Mouse (Mus musculus) adrenal gland, adult 18-20 months (tissue): ENCODE results near the gene Ofcc1. TPM values are rescaled to one million over a fixed set of nuclear protein-coding genes. Genes with fewer than 3 reads are reported as not detected.

Source experiments
- DNase-seq, 2 experiments: peaks; one replicate each; pipeline ENCODE4 v3.0.0; 2021 to 2022; ENCODE audit warnings: low spot score in 2 of 2
- total RNA-seq, 2 experiments: library from RNA; stranded (reverse); gene quantifications; 1 replicate in 1 of 2; 2 replicates in 1 of 2; pipeline ENCODE4 v1.2.3; 2021

Ofcc1 gene
- total RNA-seq, 2 experiments from 2014 or later, result not detected

GRCm38 (mm10) chr13:40258757-40259156 is 102.5 kb downstream of the Ofcc1 start:
- no peak for DNase-seq

GRCm38 (mm10) chr13:40243821-40244220 is 117.4 kb downstream of the Ofcc1 start:
- DNase-seq, result no peak

- no peak for DNase-seq
Observed at GRCm38 (mm10) chr13:40236356-40236755, 124.9 kb downstream of the Ofcc1 start.

DNA sequence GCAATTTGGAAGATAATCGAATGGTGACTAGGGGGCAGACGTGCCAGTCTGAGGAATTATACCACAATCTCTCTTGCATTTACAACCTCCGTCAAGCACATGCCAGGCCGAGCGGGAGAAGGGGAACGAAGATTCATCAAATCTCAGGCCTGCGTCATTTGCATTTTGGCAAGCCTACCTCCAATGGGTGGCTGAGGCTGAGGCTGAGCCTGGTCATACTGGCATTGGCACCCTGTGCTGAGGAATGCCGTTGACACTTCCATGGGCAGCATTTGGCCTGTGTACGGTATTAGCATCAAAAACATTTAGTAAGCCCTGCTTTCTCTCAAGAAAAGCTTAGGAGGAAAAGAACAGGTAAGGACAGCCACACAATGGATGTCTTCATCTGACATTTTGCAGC is 152.9 kb downstream of the Ofcc1 start:
- no peak for DNase-seq

- DNase-seq, result no peak
Observed at GRCm38 (mm10) chr13:40181786-40182185, 179.5 kb downstream of the Ofcc1 start.

- DNase-seq, result no peak
Observed at GRCm38 (mm10) chr13:40171775-40172174, 189.5 kb downstream of the Ofcc1 start.

DNA sequence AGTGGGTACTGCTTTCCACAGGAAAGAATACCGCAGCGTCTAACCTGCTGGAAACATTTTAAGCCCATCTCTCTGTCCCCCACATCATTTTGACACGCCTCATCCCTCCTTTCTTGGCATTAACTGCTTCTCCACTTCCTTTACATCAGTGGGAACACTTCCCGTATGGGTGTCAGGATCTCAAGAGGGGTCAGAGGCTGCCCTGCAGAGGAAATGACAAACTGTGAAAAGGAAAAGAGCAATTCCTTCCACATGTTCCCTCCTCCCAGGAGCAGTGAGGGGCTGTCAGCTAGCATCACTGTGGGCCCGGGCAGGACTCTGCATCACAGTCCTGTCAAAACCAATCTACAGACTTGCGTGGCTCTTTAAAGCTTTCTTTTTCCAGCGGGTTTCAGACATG is 193.4 kb downstream of the Ofcc1 start:
- no peak for DNase-seq

DNA sequence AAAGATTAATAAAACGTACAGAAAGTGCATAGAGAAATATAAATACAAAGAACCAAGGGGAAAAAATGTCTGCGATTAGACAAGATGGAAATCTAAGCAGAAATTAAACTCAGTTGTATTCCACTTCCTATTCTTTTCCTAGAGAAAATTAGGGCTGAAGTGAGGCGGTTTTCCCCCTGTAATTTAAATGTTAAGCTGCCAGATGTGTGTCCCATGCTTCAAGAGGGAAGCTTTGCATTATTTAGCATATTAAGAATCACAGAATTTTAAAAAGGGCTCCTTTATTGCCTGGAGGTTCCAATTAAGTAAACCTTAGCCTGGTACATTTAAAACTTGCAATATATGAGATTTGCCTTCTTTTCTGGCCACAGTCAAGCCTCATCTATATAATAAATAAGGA is 205.8 kb downstream of the Ofcc1 start:
- DNase-seq, result no peak

- DNase-seq, result no peak
Observed at GRCm38 (mm10) chr13:40139906-40140305, 221.3 kb downstream of the Ofcc1 start.

DNA sequence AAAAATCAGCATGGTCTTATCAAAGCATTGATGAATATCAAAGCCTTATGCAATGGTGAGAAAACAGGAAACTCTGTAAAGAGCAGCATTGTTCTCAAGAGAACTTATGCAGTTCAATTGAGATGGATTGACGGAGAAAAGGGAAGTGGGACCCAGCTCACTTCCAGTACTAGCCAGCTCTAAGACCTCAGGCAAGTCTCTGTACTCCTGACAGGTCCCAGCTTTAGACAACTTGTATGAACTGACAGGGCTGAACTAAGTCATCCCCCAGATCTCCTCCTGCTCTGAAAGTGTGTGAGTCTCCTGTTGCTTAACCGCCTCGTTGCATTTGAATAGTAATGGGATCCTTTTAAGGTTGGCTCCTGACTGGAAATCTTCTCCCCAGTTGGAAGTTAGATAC is 225.2 kb downstream of the Ofcc1 start:
- no peak for DNase-seq

DNA sequence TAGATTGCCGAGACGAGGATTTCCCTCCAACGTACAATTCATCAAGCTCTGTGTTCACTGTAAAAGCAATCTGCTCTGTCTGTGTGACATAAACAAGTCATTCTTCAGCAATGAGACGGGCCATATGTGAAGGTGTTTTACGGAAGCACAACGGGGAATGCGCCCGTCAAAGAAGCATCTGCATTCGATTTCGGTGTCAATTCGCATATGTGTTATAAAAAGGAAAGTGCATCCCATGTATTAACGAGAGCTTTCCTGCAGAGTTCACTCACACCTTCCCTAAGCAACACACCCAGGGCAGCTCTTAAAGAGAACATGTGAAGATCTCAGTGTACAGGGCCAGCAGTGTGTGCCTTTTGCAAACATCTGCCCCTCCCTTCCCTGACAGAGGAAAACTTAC is 225.6 kb downstream of the Ofcc1 start:
- DNase-seq, result no peak

DNA sequence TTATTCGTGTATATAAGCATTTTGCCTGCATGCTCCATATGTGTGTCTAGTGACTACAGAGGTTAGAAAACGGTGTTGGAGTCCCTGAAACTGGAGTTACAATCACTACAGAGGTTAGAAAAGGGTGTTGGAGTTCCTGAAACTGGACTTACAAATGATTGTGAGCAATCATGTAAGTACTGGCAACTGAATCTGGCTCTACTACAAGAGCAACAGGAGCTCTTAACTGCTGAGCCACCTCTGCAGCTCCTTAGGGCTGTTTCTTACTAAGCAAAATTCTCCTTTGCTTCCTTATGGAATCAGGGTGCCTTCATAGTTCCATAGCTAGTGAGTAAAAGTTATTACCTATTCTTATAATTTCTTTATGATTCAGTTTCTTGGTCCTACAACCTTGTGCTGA is 237.4 kb downstream of the Ofcc1 start:
- no peak for DNase-seq

GRCm38 (mm10) chr13:40112336-40112735 is 248.9 kb downstream of the Ofcc1 start:
- no peak for DNase-seq

- no peak for DNase-seq
Observed at GRCm38 (mm10) chr13:40076236-40076635, 285.0 kb downstream of the Ofcc1 start.

- DNase-seq, result no peak
Observed at GRCm38 (mm10) chr13:40074850-40075416, 286.3 kb downstream of the Ofcc1 start.

DNA sequence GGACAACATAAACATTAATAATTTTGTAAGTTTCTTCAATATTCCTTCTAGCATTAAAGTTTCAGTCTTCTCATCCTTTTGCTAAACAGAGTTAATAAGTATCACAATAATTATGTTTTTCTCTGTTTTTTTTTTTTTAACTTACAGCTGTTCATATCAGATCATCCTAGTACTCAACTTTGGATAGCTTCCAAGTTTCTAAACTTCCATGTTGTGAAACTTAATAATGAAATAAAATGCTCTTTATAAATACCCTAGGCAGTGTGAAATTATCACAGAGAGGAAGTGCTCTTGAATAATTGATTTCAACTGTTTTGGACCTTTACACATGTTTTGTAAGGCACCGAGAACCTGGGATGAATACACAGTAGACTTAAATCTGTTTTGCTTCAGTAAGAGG is 291.2 kb downstream of the Ofcc1 start:
- DNase-seq, result no peak

DNA sequence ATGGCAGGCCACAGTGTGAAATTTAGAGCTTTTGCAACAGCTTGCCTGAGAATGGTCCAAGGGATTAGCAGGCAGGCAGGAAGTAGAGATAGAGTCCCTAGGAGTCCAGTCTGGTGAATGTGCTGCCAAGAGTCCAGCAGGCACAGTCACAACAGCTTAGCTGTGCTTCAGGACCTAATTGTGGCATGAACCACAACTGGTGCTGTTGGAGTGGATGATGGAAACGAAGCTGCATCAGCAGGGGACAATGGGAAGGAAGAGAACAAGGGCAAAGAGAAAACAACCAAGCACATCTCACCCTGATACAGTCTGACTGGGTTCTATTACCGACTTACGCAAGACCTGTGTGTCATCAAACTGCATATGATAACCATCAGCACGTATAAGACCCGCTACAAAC is 300.0 kb downstream of the Ofcc1 start:
- no peak for DNase-seq

- DNase-seq, result no peak
Observed at GRCm38 (mm10) chr13:40037881-40038280, 323.4 kb downstream of the Ofcc1 start.

- DNase-seq, result no peak
Observed at GRCm38 (mm10) chr13:40036981-40037765, 324.1 kb downstream of the Ofcc1 start.

DNA sequence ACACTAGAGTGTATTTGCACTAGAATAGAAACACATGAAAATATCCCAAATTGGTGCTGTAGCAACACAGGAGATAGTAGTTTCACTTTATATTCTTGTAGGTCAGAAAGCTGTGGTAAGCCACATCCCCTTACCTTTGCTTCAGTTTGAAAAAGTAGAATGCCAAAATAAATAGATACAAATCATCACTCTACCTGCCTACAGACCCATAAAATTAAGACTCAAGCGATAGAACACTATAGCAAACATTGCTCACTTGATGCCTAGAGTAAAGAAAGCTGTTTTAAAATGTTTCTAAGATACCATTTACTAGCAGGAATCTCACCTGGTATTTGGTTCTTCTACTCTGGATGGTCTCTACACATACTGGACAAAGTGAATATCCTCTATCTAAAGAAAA is 331.8 kb downstream of the Ofcc1 start:
- no peak for DNase-seq

GRCm38 (mm10) chr13:40028827-40029226 is 332.4 kb downstream of the Ofcc1 start:
- no peak for DNase-seq

GRCm38 (mm10) chr13:40025816-40026215 is 335.4 kb downstream of the Ofcc1 start:
- DNase-seq, result no peak

DNA sequence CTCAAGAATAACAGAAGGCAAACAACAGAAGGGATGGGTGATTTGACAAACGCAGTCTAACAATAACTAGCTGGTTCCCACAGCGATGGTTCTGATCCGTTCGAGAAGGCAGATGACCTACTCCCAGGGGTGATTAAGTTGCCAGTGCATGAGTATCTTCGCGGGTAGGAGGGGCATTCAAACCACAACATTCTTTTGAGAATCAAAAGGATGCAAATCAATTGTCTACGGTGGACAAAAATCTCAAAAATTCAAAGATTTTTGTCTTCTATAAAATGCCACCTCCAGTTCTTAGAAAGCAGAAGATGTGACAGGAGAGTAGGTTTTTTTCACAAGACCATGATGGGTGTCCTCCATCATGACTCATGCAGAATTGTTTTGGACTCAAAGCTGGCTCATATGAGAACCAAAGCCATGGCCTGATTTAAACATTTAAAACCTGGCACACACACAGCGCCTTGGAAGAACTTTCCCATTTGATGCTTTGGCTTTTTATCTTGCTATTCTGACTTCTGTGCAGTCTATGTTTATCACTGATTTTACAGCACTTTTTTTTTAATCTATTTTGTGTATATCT is 338.0 kb downstream of the Ofcc1 start:
- DNase-seq, result no peak
